Mouse (Mus musculus): ENCODE results near the gene Naa10. TPM values are rescaled to one million over a fixed set of nuclear protein-coding genes. Genes with fewer than 3 reads are reported as not detected.

Naa10 gene
- polyA plus RNA-seq (2012; rRNA removed): 86.8 and 92.2 TPM in 2 replicates

DNA sequence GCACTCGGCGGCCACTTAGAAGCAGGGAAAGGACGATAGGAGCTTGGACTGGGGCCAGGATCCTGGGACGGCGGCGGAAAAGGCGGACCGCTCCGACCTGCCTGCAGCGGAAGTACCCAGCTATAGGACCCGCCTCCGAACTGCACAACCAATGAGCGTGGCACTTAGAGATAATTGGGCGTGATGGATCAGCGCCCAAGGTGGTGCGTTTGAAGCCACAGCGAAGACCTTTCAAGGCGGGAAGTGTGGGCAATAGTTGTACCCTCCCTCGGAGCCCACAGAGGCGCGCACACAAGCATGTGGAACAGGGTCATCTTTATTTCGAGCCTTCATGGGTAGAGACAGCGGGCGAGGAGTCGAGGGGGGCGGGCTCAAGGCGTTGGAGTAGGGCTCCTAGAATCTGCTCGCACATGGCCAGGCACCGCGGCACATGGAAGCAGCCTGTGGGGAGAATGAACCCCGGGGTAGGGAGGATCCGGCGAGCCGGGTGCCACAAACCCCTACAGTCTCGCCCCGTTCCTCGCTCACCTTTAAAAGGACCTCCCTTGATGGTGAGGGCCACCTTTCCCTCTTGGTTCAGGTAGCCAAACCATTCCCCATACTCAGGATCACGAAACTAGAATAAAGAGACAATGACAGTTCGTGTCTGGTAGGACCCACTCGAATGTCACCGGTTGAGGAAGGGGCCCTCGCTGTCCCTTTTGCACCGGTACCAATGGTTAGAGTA is at the start of gene Naa10, which contains the start of gene Arhgap4:
TSS of gene Naa10 (minus strand) at position 122 of the 727 bp plus-strand sequence.
TSS of gene Arhgap4 (minus strand) at position 48 of the 727 bp plus-strand sequence.
- peak; percentile 64 for DNase-seq (ENCODE audit: low spot score)

DNA sequence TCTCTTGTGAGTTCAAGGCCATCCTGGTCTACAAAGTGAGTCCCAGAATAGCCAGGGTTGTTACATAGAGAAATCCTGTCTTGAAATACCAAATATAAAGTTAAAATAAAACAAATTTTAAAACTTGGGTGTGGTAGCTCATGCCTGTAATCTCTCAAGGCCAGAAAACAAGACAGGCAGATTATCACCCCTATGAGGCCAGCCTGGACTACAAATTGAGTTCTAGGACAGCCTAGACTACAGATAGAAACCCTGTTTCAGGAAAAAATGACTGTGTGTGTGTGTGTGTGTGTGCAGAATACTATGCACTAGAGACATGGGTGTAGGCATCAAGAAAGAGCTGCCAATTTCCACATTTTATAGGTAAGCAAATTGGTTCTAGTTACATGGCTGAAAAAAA is 49.0 kb upstream of the Naa10 start:
- DNase-seq (ENCODE audit: low spot score): no peak

DNA sequence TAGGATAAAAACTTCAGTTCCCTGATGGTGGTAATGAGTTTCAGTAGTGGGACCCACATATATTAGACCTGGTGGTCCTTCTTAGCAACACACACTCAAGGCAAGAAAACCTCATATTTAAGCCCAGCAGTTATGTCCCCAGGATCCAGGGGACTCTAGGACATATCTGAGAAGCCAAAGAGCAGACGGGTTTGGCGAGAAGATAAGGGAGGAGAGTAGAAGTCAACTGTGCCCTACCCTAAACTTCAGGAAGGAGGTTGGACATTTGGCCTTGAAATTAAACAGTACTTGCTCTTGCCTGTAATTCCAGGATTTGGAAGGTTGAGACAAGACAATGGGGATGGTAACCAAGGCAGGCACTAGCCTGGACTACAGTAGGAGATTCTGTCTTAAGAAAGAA is 48.0 kb upstream of the Naa10 start:
- no peak for DNase-seq (ENCODE audit: low spot score)

DNA sequence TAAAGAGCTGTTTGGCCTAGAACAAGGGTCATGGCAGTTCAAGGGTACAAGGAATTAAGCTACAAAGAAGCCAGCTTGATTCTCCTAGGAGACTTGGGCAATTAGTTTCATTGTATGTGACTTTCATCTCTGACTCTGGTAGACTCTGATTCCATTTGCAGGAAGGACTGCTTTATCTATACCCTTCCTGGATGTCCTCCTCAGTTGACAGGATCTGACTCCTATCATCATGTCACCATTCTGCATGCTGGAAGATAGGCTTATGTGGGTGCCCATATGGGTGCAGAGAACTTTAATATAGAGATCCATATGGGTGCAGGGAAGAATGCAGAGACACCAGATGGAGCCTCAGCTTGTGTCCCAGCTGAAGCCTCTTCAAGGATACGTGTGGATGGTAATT is 47.4 kb upstream of the Naa10 start:
- DNase-seq (ENCODE audit: low spot score): no peak

DNA sequence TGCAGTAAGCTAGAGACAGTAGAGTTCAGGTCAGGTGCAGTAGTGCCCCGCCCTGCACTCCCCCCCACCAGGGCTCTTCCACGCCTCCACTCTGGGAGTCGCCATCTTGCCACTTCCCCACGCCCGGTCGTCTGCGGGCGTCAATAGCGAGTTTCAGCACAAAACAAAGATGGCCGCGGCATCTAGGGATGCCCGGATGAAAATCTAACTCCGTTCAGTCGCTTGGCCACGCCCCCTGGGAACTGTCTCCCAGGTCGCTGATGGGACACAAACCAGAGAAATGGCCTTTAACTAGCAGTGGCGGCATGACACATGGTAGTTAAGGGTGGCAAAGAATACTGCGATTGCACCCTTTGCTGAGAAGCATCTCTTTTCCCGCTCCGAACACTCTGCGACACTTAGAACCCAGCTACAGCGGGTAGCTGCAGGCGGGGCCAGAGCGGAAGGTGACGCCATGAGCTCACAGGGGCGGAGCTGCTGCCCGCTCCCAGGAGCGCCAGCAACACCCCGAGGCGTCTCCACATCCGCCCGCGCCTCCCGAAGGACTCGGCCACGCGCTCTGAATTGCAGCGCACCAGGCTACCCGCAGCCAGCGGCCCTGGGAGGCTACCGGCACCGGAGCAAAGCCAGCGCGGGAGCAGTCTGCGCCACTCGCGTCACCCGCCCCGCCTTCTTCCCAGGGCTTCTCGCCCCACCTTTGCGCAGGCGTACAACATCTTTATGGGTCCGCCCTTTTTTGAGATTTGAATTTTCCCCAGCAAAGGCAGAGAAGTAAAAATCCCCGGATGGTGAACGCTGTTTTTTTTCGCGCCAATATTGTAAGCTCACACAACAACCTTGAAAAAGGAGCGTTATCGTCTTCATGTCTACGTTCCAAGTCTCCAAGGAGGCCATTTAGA is 45.7 kb upstream of the Naa10 start:
- DNase-seq (ENCODE audit: low spot score): peak; percentile 69

DNA sequence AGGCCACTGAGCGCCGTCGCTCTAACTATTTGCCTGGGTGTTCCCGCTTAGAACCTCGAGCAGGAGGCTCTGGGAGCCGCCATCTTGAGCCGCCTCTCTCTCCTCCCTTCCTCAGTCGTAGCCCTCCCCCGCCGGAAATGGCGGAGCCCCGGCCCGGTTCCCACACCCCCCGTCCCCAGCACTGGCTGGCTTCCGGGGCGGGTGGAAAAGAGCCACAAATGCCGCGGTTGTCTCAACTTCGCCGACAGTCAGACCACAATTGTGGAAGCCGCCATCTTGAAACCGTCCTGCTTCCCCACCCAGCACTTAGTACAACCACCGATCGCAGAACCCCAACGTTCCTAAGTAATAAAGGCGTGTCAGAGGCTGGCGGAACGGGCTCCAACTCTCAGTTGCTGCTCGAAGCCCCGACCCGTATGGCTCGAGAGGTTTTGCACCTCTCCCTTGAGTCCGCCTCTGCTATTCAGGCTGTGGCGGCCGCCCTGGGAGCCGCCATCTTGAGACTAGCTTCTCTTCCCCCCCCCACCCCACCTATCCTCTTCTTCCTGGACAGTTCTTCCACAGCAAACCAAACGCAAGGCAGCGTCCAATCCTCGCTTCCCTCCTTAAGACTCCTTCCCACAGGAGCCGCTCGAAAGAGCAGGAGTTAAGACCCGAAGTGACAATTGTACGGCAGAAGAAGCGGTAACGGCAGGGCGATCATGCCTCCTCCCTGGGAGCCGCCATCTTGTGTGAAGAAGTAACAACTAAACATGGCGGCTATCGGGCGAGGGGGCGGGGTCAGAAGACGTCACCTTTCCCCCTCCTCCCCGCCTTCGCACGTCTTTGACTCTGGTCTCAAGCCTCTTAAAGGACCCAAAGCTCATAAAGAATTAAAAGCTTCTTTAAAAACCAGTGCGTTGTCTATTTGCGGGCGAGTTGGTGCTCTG is 44.8 kb upstream of the Naa10 start, which contains the start of gene Hcfc1:
TSS of gene Hcfc1 (minus strand) at position 110 of the 929 bp plus-strand sequence.
- DNase-seq (ENCODE audit: low spot score): peak; percentile 77

DNA sequence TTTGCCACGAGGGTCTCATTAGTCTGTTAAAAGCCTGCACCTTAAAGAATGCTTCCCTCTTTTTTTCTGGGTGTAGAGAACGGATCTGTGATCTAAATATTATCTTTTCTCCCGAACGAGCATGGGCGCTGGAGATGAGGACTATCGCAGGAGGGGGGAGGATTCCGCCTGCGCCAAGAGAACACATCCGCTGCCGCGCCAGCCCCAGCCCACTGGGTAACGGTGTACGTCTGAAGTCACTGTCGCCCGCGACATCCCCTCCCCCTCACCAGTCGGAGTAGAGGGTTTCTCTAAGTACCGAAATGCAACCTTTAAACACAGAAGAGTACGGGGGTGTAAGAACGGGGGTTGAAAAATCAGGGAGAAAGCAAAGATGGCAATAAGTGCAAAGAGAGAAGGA is 43.6 kb upstream of the Naa10 start:
- DNase-seq (ENCODE audit: low spot score): no peak

DNA sequence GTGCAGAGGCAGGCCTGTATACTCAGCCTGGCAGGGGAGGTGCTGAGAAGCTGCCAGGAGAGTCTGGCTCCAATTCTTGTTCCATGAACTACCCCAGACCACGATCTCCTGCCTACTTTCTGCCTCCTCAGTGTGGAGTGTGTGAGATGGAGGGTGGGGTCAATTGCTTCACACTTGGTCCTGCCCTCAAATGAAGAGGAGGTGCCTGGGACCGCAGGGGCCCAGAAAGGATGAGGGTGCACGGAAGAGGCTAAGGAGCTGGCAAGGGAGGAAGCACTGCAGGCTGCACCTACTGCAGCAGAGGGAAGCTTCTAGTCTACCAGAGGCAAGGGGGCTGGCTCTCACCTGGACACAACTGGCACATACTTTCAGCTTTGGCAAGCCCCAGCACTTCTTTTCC is 42.6 kb upstream of the Naa10 start:
- no peak for DNase-seq (ENCODE audit: low spot score)

DNA sequence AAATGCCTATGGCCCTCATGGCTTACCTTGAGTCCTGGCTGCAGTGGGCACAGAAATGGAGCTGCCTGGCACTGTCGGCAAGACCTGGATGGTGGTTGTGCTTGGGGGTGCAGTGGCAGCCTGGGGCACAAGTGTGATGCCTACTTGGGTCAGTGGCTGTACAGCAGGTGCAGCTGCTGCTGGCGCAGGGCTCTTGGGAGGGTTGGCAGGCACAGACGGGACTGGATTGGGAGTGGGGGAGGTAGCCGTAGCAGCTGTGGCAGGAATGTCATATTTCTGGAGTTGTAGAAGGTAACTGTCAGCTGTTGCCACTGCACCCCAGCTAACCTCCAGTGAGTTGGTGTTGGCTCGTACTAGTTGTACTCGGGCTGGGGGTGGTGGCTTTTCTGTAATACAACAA is 33.2 kb upstream of the Naa10 start:
- no peak for DNase-seq (ENCODE audit: low spot score)

DNA sequence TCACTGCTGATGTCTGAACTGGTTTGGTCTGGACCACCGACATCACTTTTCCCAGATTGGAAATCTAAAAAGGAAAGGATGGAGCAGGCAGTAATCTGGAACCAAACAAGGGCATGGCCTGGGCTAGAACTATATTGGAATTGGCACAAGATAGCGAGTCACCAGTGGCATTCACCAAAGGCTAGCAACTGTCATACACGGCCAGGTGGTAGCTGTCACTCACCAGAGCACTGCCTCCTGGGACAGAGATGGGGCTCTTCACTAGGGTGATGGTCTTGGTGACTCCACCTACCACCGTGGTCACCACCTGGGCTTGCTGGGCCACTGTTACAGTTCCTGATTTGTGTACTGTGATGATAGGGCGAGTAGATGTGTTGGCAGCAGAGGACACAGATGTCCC is 30.9 kb upstream of the Naa10 start:
- no peak for DNase-seq (ENCODE audit: low spot score)

DNA sequence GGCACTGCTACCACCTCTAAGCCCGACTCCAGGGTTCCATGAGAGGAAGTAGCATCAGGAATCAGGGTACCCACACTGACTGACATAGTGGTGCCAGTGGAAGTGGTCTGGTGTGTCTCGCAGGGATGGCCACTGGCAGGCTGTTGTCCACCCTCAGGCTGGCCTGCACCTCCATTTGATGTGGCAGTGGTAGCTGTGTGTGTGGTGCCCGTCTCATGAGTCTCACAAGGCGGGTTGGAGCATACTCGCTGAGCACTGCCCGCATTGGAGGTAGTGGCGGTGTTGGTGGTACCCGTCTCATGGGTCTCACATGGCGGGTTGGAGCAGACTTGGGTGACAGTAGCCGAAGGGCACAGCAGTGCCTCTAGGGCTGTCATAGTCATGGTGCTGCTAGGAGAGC is 27.6 kb upstream of the Naa10 start:
- no peak for DNase-seq (ENCODE audit: low spot score)

DNA sequence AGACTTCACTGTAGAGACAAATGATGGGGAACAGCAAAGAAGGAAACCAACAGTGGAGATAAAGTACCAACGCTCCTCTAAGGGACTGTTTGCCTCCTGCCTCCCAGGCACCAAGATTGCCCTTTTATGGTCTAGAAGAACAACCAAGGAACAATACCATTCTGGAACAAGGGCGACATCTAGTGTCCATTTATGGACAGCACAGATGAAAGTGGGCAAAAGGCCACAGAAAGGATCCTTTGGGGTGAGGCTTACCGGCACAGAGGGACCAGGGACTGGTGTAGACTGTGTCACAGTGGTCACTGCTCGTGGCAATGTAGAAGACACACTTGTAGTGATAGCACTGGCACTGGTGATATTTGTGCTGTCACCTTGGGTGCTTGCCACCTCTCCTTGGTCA is 26.9 kb upstream of the Naa10 start:
- no peak for DNase-seq (ENCODE audit: low spot score)

DNA sequence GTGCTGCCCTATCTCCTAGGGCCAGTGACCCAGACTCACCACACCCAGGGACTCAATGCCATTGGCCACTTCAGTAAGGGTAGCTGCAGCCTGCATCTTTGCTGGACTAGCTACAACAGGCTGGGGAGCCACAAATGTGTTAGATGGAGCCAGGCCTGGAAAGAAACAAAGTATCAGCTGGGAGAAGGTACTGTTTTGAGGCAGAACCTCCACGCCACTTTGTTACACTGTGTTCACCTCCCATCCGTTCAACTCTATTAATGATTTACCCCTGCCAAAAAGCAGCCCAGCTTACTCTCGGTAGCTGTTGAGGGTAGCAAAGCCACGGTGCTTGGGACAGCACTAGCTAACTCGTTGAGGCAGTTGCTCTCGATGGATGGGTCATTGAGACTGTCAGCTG is 25.2 kb upstream of the Naa10 start:
- no peak for DNase-seq (ENCODE audit: low spot score)

DNA sequence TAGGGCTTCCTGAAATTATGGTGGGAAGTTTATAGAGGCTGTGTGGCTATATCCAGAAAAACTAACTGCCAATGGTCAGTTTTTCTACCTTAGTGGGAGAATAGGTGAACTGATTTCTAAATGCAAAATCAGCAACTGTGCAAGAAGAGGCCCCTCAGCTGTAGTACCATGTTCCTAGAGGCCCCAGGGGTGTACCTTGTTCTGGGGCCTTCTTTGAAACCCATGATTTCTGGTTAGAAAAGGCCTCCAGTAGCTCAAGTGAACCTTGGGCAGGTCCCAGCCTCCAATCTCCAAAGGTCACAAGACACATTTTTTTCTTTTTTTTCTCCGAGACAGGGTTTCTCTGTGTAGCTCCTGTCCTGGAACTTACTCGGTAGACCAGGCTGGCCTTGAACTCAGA is 20.6 kb upstream of the Naa10 start:
- no peak for DNase-seq (ENCODE audit: low spot score)

DNA sequence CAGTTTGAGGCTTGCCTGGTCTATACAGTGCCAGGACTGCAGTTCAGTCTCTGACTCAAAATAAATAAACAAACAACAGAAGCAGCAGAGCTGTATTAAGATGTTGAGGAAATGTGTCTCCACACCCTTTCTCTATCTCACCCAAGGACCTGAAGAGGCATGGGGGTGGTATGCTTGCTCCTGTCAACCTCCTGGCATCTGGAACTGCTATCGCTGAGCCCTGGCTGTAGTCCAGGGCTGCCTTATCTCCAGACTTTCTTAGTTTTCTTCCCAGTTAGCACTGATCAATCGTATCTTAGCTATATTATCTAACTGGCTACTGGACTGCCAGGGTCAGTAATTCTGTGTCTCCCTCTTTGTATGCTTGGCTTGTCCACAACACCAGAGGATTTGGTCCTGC is 20.1 kb upstream of the Naa10 start:
- DNase-seq (ENCODE audit: low spot score): no peak

DNA sequence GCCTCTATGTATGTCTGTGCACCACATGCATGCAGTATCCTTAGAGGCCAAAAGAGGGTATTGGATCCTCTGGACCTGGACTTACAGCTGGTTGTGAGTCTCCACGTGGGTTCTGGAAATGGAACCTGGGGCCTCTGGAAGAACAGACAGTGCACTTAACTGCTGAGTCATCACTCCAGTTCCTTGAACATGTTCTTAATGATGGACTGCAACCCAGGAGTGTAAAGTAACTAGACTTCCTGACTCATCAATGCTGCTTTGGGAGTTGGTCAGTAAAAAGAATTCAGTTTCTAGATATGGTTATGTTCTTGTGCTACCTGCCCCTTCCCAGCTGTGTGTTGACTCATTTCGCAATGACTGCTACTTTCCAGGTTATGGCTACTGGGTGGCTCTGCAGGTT is 10.1 kb upstream of the Naa10 start:
- DNase-seq (ENCODE audit: low spot score): no peak

DNA sequence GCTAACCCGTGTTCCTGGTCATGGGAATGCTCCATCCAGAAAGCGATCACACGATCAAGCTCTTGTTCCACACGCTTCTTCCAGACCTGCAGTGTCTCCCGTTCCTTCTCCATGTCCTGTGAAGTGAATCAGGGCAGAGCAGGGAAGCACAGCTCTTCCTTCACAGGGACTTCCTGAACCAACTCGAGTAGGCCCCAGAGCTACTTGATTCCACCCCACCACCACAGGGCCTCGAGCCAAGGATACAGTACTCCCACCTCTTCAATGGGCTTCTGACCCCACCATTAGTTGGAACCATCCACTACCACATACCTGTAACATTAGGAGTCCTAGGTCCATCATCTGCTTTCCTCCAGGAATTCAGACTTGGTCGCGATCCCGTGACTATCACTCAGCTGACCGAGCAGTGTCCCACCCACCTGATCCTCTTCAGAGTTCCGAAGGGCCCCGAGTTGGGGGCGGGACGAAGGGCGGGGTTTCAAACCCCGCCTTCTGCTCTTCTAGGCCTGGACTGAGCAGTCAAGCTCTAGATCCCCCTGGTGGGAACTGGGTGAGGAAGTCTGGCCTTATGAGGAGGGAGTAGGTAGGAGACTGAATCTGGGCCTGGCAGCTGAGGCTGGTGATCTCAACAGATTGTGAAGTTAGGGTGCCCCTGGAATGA is 8.8 kb upstream of the Naa10 start, which contains the start of gene Renbp:
TSS of gene Renbp (minus strand) at position 449 of the 661 bp plus-strand sequence.
- DNase-seq (ENCODE audit: low spot score): no peak

DNA sequence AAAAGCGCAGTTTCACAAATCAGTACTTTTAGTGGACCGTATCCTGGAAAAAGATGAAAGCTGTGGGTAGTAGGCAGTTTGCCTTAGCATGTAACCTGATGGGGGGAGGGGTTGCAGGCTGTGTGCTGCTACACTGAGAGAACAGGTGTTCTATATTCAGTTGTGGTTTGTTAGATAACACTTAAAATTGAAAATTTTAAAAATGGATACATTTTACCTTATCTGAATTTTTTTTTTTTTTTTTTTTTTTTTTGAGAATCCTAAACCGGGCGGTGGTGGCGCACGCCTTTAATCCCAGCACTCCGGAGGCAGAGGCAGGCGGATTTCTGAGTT is 772 bp upstream of the Naa10 start:
- no peak for DNase-seq (ENCODE audit: low spot score)

DNA sequence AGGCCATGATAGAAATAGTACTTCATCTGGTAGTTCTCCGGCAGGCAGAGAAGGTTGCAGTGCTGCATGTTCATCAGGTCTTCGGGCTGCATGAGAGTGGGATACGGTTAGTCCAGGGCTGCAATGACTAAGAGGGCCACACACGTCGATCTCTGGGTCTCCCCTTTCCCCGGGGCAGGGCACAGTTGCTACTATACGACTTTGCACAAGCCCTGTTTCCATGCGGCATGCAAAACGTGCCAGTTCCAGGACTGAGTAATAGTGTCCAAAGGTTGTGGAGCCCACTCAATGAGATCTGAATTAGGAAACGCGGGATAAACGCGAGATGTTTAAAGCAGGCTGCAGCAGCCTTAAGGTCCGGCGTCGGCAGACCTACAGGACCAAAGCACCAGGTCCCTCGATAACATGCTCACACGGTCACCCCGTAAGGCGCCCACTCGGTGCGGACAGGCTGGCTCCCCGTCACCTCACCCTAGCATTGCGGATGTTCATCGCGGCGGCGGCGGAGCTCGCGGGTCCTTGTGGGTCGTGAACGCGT is 390 bp downstream of the Naa10 start:
- DNase-seq (ENCODE audit: low spot score): no peak

DNA sequence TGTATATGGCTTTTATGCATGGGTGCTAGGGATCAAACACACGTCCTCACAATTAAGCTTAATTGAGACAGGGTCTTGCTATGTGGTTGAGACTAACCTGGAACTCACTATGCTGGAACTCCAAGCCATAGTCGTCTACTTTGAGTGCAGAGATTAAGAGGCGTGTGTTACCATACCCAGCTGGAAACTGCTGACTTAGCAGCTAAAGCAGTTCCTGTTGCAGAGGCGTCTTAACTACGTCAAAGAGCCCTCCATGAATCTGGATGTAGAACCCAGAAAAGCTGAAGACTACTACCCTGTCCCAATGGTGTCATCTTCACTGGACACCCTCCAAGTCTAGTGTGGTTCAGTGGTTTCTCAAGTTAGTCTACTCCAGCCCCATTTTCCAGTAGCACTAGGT is 3.1 kb downstream of the Naa10 start:
- no peak for DNase-seq (ENCODE audit: low spot score)

DNA sequence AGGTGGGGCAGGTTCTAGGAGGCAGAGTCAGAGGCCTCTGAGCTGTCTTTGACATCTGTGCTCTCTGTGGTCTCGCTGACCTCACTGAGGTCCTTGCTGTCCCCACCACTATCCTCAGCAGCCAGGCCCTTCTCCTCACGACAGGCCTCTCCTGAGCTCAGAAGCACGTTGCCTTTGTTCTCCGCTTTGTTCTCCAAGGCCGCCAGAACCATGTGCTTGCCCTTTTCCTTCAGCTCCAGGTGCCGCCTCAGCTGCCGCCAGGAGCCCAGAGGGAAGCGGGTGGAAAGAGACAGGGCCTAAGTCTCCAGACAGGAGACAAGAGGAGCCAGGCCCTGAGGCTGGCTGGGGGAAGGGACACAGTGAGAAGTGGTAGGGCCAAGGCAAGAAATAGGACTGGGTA is 4.8 kb downstream of the Naa10 start:
- no peak for DNase-seq (ENCODE audit: low spot score)

Data from urinary bladder, adult 2 months (tissue).